Mouse (Mus musculus): ENCODE measurements around the gene Ryk. TPM values are rescaled to one million over a fixed set of nuclear protein-coding genes. Genes with fewer than 3 reads are reported as not detected.

Ryk gene
- polyA plus RNA-seq (2012; rRNA removed), result 41.2 and 42.7 TPM in 2 replicates

- peak within 1 kb of the TSS; percentile 85 for H3K4me3 ChIP-seq (ENCODE audit: insufficient read depth, low read depth, low read length)
- no peaks in the 10 kb centered on the region for H3K27me3 ChIP-seq (replicated peaks; ENCODE audit: control insufficient read depth, insufficient read depth, low read length)
- TF ChIP-seq POLR2A (IDR thresholded peaks at IDR 0.05; ENCODE audit: low read depth, low read length), result no peak
- TF ChIP-seq CTCF (conservative IDR thresholded peaks at IDR 0.05; ENCODE audit: insufficient read depth, insufficient read length, low read depth, low read length), result no peak
- no peaks in the 10 kb centered on the region for H3K36me3 ChIP-seq (ENCODE audit: control insufficient read depth, insufficient read depth, low read length)
- peak; percentile 81 for DNase-seq
- H3K27ac ChIP-seq (ENCODE audit: insufficient read depth, low read depth, low read length), result peak within 1 kb of the TSS; percentile 81
- 2% methylated on average over 119 of the region's 119 CpGs for WGBS
- H3K4me1 ChIP-seq (ENCODE audit: control insufficient read depth, insufficient read depth, low read length), result peaks cover 9% of the 10 kb centered on the region
Measured at GRCm38 (mm10) chr9:102834742-102835591, at the start of gene Ryk. TSS of gene Ryk (plus strand) at chr9:102834917.

- TF ChIP-seq POLR2A (IDR thresholded peaks at IDR 0.05; ENCODE audit: low read depth, low read length), result no peak
- TF ChIP-seq CTCF (conservative IDR thresholded peaks at IDR 0.05; ENCODE audit: insufficient read depth, insufficient read length, low read depth, low read length), result no peak
- H3K27ac ChIP-seq (ENCODE audit: insufficient read depth, low read depth, low read length), result no peak overlapping the region
- H3K4me3 ChIP-seq (ENCODE audit: insufficient read depth, low read depth, low read length), result no peak overlapping the region
- no peaks in the 10 kb centered on the region for H3K4me1 ChIP-seq (ENCODE audit: control insufficient read depth, insufficient read depth, low read length)
- DNase-seq, result no peak
- H3K36me3 ChIP-seq (ENCODE audit: control insufficient read depth, insufficient read depth, low read length), result no peaks in the 10 kb centered on the region
- 79% methylated on average over 3 of the region's 3 CpGs for WGBS
- no peaks in the 10 kb centered on the region for H3K27me3 ChIP-seq (replicated peaks; ENCODE audit: control insufficient read depth, insufficient read depth, low read length)
Measured at GRCm38 (mm10) chr9:102789491-102789890, 45.2 kb upstream of the Ryk start.

GRCm38 (mm10) chr9:102791845-102792244 lies 42.9 kb upstream of the Ryk start:
- peak; percentile 51 for DNase-seq
- 48% methylated on average over 9 of the region's 9 CpGs for WGBS
- Histone ChIP-seq H3K4me3 (ENCODE audit: insufficient read depth, low read depth, low read length) (no peak overlapping the region), H3K27ac (ENCODE audit: insufficient read depth, low read depth, low read length) (no peak overlapping the region), H3K4me1 (ENCODE audit: control insufficient read depth, insufficient read depth, low read length) (no peaks in the 10 kb centered on the region), H3K27me3 (replicated peaks; ENCODE audit: control insufficient read depth, insufficient read depth, low read length) (no peaks in the 10 kb centered on the region), H3K36me3 (ENCODE audit: control insufficient read depth, insufficient read depth, low read length) (no peaks in the 10 kb centered on the region)
- no peak for TF ChIP-seq POLR2A (IDR thresholded peaks at IDR 0.05; ENCODE audit: low read depth, low read length)
- TF ChIP-seq CTCF (conservative IDR thresholded peaks at IDR 0.05; ENCODE audit: insufficient read depth, insufficient read length, low read depth, low read length), result no peak

GRCm38 (mm10) chr9:102792836-102793235 lies 41.9 kb upstream of the Ryk start:
- Histone ChIP-seq H3K27me3 (replicated peaks; ENCODE audit: control insufficient read depth, insufficient read depth, low read length) (no peaks in the 10 kb centered on the region), H3K4me3 (ENCODE audit: insufficient read depth, low read depth, low read length) (no peak overlapping the region), H3K4me1 (ENCODE audit: control insufficient read depth, insufficient read depth, low read length) (no peaks in the 10 kb centered on the region), H3K27ac (ENCODE audit: insufficient read depth, low read depth, low read length) (no peak overlapping the region), H3K36me3 (ENCODE audit: control insufficient read depth, insufficient read depth, low read length) (no peaks in the 10 kb centered on the region)
- DNase-seq, result no peak
- WGBS, result 72% methylated on average over 15 of the region's 15 CpGs
- TF ChIP-seq CTCF (conservative IDR thresholded peaks at IDR 0.05; ENCODE audit: insufficient read depth, insufficient read length, low read depth, low read length) (no peak), POLR2A (IDR thresholded peaks at IDR 0.05; ENCODE audit: low read depth, low read length) (no peak)

GRCm38 (mm10) chr9:102793286-102793809 lies 41.4 kb upstream of the Ryk start:
- TF ChIP-seq CTCF (conservative IDR thresholded peaks at IDR 0.05; ENCODE audit: insufficient read depth, insufficient read length, low read depth, low read length) (no peak), POLR2A (IDR thresholded peaks at IDR 0.05; ENCODE audit: low read depth, low read length) (no peak)
- Histone ChIP-seq H3K27ac (ENCODE audit: insufficient read depth, low read depth, low read length) (no peak overlapping the region), H3K27me3 (replicated peaks; ENCODE audit: control insufficient read depth, insufficient read depth, low read length) (no peaks in the 10 kb centered on the region), H3K4me1 (ENCODE audit: control insufficient read depth, insufficient read depth, low read length) (no peaks in the 10 kb centered on the region), H3K4me3 (ENCODE audit: insufficient read depth, low read depth, low read length) (no peak overlapping the region), H3K36me3 (ENCODE audit: control insufficient read depth, insufficient read depth, low read length) (no peaks in the 10 kb centered on the region)
- WGBS, result 61% methylated on average over 12 of the region's 12 CpGs
- no peak for DNase-seq

- Histone ChIP-seq H3K4me1 (ENCODE audit: control insufficient read depth, insufficient read depth, low read length) (no peaks in the 10 kb centered on the region), H3K27me3 (replicated peaks; ENCODE audit: control insufficient read depth, insufficient read depth, low read length) (no peaks in the 10 kb centered on the region), H3K36me3 (ENCODE audit: control insufficient read depth, insufficient read depth, low read length) (no peaks in the 10 kb centered on the region), H3K4me3 (ENCODE audit: insufficient read depth, low read depth, low read length) (no peak overlapping the region), H3K27ac (ENCODE audit: insufficient read depth, low read depth, low read length) (no peak overlapping the region)
- TF ChIP-seq CTCF (conservative IDR thresholded peaks at IDR 0.05; ENCODE audit: insufficient read depth, insufficient read length, low read depth, low read length) (no peak), POLR2A (IDR thresholded peaks at IDR 0.05; ENCODE audit: low read depth, low read length) (no peak)
- WGBS, result 91% methylated on average over 4 of the region's 4 CpGs
- no peak for DNase-seq
Measured at GRCm38 (mm10) chr9:102798406-102798805, 36.3 kb upstream of the Ryk start.

GRCm38 (mm10) chr9:102806056-102806573 lies 28.6 kb upstream of the Ryk start:
- Histone ChIP-seq H3K36me3 (ENCODE audit: control insufficient read depth, insufficient read depth, low read length) (no peaks in the 10 kb centered on the region), H3K4me1 (ENCODE audit: control insufficient read depth, insufficient read depth, low read length) (no peaks in the 10 kb centered on the region), H3K27me3 (replicated peaks; ENCODE audit: control insufficient read depth, insufficient read depth, low read length) (no peaks in the 10 kb centered on the region), H3K4me3 (ENCODE audit: insufficient read depth, low read depth, low read length) (no peak overlapping the region), H3K27ac (ENCODE audit: insufficient read depth, low read depth, low read length) (no peak overlapping the region)
- WGBS, result 64% methylated on average over 10 of the region's 10 CpGs
- DNase-seq, result no peak
- TF ChIP-seq POLR2A (IDR thresholded peaks at IDR 0.05; ENCODE audit: low read depth, low read length) (no peak), CTCF (conservative IDR thresholded peaks at IDR 0.05; ENCODE audit: insufficient read depth, insufficient read length, low read depth, low read length) (no peak)
